Mouse (Mus musculus) embryo, embryonic 9.5 days (tissue): ENCODE data around the gene Lrriq4.
"Not testable (repeated sequence)": the region's sequence is repeated elsewhere in the genome, so short reads cannot be mapped to it uniquely, and the experiment has no call there.

Experiments used
- DNase-seq: peaks from one replicate; pipeline ENCODE4 v3.0.0-alpha.2; 2017; ENCODE audit errors: extremely low spot score

Lrriq4 gene

DNA sequence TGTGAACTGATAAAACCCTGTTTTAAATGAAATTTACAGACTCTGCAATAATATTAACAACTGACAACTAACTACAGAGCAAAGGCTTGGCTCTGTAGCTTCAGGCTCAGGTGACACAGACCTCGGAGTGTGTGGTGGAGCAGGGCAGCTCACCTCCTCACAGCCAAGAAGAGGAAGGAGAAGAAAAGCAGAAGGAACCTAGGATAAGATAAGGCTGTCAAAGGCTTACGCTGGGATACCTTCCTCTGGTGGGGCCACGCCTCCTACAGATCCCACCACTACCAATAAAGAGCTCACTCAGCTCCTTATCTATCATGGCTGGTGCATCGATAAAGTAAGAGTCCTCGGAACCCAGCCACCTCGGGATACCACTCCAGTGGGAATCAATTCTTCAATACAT lies 38.9 kb downstream of the Lrriq4 start:
- no peak for DNase-seq

DNA sequence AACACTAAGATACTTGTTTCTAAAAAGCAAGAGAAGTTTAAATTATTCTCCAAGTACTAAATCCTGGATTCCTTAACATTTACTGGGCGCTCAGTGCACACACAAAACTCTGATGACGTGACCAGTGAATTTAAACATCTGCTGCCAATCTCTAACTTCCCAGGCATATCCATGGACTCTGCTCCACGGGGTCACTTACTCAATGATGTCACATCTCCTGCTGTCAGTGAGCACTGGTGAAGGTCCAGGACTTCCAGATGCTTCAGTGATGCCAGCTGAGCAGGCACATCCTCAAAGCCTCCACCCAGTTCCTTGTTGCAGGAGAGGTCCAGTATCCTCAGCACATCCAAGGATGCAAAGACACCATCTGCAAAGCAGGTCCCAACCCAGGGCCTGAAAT lies 42.9 kb downstream of the Lrriq4 start:
- DNase-seq: no peak

DNA sequence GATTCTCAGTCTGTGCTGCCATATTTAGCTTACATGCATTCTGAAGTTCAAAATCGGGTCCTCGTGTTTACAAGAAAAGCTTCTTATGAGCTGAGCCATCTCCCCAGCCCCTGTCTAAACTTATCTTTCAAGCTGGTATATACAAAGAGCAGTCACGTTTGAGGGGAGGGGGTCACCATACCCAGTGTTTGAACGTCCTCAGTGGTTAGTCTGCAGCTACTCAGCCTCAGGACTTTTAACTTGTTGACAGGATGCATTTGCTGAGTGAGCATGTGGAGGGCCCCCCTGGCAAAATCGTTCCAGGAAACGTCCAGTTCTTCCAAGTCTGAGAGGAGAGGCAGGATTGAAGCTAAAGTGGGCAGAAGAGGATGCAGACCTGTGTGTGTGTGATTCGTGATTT lies 46.7 kb downstream of the Lrriq4 start:
- no peak for DNase-seq

DNA sequence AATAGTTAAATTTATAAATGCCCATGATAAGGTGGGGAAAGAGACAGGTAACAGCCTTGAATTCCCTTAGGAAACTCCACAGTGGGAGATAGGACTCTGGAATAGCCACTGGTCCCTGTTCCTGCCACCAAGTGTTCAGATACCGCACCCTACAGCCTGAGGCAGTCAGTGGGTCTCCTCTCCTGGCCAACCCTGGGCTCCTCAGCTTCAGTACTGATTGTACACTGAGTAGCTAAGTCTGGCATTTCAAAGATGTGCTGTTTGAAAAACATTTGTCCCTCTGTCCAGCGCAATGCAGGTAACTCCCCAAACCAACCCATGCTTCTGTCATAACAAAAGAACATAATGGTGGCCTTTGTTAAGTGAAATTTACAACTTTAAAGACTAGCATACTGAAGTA lies 51.4 kb downstream of the Lrriq4 start:
- no peak for DNase-seq

DNA sequence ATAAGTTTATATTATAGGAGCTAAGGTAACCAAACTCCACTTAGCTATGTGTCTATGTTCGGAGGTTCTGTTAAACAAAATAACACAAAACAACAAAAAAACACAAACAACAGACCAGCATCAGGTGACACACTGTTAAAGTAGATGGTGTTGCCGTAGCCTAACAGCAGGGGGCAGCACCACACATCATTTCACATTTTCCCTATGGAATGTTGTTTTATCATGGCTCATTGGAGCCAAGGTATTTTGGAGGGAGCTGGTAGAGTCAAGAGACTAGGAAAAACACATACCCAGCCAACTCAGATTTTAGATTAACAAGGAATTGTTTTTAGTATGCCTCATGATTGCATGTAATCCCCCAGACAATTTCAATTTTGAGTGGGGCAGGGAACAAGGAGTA lies 52.0 kb downstream of the Lrriq4 start:
- peak; percentile 65 for DNase-seq

DNA sequence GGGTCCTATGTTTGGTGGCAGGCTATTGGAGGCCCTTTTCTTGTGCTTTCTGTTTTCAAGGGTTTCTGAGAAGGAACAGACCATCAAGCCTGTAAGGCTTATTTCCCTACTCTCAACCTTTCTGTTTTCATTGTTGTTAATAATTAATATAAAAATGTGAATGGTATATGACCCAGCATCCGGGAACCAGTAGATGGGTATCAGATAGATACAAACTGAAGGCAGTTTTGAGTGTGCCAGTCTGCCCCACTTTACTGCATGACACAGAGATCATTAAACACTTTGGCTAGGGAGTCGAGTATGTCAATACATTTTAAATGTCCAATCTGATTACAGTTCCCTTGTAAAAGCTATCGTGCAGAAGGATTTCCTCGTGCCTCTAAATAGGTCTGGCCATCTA lies 53.6 kb downstream of the Lrriq4 start:
- DNase-seq: no peak

DNA sequence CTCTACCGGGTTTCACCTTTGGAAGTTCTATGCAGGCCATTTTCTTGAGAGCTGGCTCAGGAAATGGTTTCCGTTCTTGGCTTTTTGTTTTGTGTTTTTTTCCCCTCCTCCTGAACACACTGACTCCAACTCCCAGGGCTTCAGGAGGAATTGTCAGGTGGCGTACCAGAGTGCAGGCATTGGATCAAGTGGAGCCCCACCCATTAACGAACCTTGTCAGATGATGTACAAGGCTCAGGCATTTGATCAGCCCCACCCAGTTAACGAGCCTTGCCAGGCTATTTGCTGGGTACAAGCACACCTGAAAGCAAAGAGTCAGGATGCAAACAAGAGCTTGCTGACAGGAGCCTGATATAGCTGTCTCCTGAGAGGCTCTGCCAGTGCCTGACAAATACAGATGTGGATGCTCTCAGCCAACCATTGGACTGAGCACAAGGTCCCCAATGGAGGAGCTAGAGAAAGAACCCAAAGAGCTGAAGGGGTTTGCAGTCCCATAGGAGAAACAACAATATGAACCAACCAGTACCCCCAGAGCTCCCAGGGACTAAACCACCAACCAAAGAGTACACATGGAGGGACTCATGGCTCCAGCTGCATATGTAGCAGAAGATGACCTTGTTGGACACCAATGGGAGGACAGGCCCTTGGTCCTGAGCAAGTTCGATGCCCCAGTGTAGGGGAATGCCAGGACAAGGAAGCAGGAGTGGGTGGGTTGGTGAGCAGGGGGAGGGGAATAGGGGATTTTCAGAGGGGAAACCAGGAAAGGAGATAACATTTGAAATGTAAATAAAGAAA lies 55.6 kb downstream of the Lrriq4 start, which contains the start of gene Lrrc31:
Gene Lrrc31, minus strand, starts transcription at position 133 of the 795 bp plus-strand sequence.
- DNase-seq: not testable (repeated sequence)

DNA sequence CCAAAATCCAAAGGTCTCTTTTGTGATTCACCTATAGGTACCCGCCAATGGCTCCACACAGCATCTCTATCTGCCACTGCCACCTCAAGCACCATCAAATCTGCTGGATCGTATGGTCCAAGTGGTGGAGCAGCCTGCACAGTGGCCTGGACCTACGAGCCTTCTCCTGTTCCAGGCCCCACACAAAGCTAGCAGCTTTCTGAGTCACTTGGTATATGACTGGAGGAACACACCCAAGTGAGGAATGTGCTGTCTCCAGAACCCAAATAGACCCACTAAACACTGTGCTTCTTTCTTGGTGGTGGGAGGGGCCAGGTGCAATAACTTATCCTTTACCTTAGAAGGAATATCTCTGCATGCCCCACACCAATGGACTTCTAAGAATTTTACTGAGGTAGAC lies 61.7 kb downstream of the Lrriq4 start:
- DNase-seq: no peak

DNA sequence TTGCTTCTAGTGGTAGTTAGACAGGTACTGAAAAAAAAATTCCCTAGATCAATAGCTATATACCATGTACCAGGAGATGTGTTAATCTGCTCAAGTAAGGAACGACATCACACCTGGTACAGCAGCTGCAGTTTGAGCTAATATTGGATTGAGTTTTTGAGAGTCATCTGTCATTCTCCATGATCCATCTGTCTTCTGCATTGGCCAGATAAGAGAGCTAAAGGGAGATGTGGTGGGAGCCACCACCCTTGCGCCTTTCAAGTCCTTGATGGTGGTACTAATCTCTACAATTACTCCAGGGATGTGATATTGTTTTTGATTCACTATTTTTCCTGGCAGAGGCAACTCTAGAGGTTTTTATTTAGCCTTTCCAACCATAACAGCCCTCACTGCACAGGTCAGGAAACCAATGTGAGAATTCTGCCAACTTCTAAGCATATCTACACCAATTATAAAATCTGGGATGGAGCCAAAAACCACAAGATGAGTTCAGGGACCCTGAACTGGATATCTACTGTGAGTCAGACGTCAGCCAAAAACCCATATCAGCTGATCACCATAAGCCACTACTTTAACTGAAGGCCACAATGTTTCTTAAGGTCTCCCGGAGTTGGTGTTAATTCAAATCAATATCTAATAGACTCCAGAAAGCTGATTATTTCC lies 62.4 kb downstream of the Lrriq4 start:
- no peak for DNase-seq

DNA sequence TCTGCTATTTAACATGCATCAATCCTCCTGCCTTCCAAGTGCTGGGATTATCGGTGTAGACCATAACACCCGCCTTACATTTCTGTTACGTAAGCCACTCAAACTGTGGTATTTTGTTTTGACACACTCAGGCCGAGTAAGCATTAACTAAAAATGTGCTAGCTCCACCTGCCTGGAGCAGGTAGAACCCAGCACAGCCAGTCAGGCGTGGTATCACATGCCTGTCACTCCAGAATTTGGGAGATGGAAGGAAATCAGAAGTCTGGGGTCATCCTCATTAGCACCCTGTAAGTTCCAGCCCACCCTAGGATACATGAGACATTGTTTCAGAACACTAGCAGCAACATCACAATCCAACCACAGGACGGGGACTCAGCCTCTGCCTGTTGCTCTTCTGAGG lies 65.9 kb downstream of the Lrriq4 start:
- no peak for DNase-seq

DNA sequence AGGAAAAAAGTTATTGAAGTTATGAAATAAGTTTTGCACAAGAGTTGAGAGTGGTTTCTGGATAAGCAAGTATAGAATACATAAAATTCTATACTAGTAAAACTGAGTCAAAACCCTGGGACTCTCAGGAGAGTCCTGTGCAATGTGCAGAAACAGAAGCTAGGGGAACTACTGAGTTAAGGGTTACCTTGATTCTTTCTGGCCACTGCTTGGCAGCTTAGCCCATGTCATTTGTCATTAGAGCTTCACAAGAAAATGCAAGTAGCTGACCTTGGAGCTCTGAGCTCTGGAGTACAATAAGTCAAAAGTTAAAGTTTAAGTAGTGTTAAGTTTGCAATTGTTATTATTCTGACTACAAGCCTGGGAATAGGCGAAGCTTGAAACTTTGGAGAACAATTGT lies 69.0 kb downstream of the Lrriq4 start:
- no peak for DNase-seq

- DNase-seq: no peak
Measured at GRCm38 (mm10) chr3:30718649-30719048, 74.3 kb downstream of the Lrriq4 start.
